In genomic region chr10:85458744-85459344, GRCm38 (mm10) we compare ENCODE assay signal across 8 mouse cellular contexts.
DNase-seq lines count a peak whose midpoint lies in the region; ATAC-seq and TF ChIP-seq lines count a peak whose summit lies in the region.

No protein-coding gene starts in this region.

- no peak for TF ChIP-seq POLR2A in brain, embryonic 14.5 days (IDR thresholded peaks at IDR 0.05; ENCODE audit: borderline replicate concordance, extremely low read depth, insufficient read depth, insufficient read length, poor library complexity, severe bottlenecking)
- no peak for TF ChIP-seq POLR2A in myocyte (IDR thresholded peaks at IDR 0.05; ENCODE audit: insufficient read length, low read depth)

- H3K4me2 ChIP-seq in forebrain, embryonic 13.5 days = no peak overlapping the region
- H3K4me2 ChIP-seq in forebrain, embryonic 12.5 days = no peak overlapping the region
- peak overlapping the region; percentile 42 for H3K4me2 ChIP-seq in myocyte (ENCODE audit: low read depth)

- H3K9me3 ChIP-seq in forebrain, embryonic 13.5 days (replicated peaks) = 0 out of 2 replicates have a peak, but pooled peaks cover 1% of the 10 kb centered on the region
- no peaks in the 10 kb centered on the region for H3K9me3 ChIP-seq in forebrain, embryonic 12.5 days

- TF ChIP-seq CTCF in brain, embryonic 14.5 days (IDR thresholded peaks at IDR 0.05; ENCODE audit: borderline replicate concordance, extremely low read depth, insufficient read depth, insufficient read length) = no peak

- H3K79me2 ChIP-seq in myocyte (ENCODE audit: control insufficient read depth, insufficient read depth) = no peaks in the 10 kb centered on the region

- 0 out of 2 replicates have a peak, but pooled peaks have one; percentile 48 for ATAC-seq in forebrain, embryonic 13.5 days
- ATAC-seq in forebrain, embryonic 12.5 days (ENCODE audit: low FRiP score) = no peak

- H3K27ac ChIP-seq in forebrain, embryonic 13.5 days = no peak overlapping the region
- H3K27ac ChIP-seq in forebrain, embryonic 12.5 days = no peak overlapping the region

- no peaks in the 10 kb centered on the region for H3K36me3 ChIP-seq in forebrain, embryonic 13.5 days (ENCODE audit: poor library complexity, severe bottlenecking)
- H3K36me3 ChIP-seq in forebrain, embryonic 12.5 days (replicated peaks) = no peaks in the 10 kb centered on the region
- H3K36me3 ChIP-seq in myocyte (ENCODE audit: control insufficient read depth, insufficient read depth) = no peaks in the 10 kb centered on the region

- H3K27me3 ChIP-seq in forebrain, embryonic 13.5 days = no peaks in the 10 kb centered on the region
- H3K27me3 ChIP-seq in forebrain, embryonic 12.5 days = peaks cover 27% of the 10 kb centered on the region
- H3K27me3 ChIP-seq in myocyte (ENCODE audit: control insufficient read depth, insufficient read depth, insufficient read length) = no peaks in the 10 kb centered on the region

- peaks cover 6% of the 10 kb centered on the region for H3K4me1 ChIP-seq in forebrain, embryonic 13.5 days
- H3K4me1 ChIP-seq in forebrain, embryonic 12.5 days = peaks cover 13% of the 10 kb centered on the region

- H3K4me3 ChIP-seq in forebrain, embryonic 13.5 days = no peak overlapping the region
- H3K4me3 ChIP-seq in forebrain, embryonic 12.5 days (replicated peaks) = no peak overlapping the region
- H3K4me3 ChIP-seq in myocyte = no peak overlapping the region

- H3K9ac ChIP-seq in forebrain, embryonic 13.5 days = no peak overlapping the region
- H3K9ac ChIP-seq in forebrain, embryonic 12.5 days = no peak overlapping the region

- DNase-seq in brain, embryonic 14.5 days (ENCODE audit: low read depth) = peak; percentile 63
- peak; percentile 31 to 43 for DNase-seq in heart, postnatal 10 days
- DNase-seq in left cerebral cortex, postnatal 4 days = peak; percentile 48
- no peak for DNase-seq in cerebellum, postnatal 36 days
- no peak for DNase-seq in thymus, postnatal 0 days (ENCODE audit: low spot score)

- no peak overlapping the region for H3ac ChIP-seq in myocyte (ENCODE audit: control insufficient read depth, insufficient read length)

- intact Hi-C loops in heart, postnatal 10 days (cut with DNase I) = no loop called here
- intact Hi-C loops in left cerebral cortex, postnatal 4 days (cut with DNase I) = no loop called here

- WGBS in forebrain, embryonic 13.5 days = 50% methylated on average over 17 of the region's 17 CpGs
- WGBS in forebrain, embryonic 12.5 days = 54% methylated on average over 17 of the region's 17 CpGs

TF ChIP-seq in myocyte, 11 proteins besides CTCF, POLR2A, EP300 and RAD21:
- TF ChIP-seq MAX (IDR thresholded peaks at IDR 0.05; ENCODE audit: low read depth) = no peak
- peak in 1 of 3 experiments; percentile 44 for TF ChIP-seq MYOD1 (IDR thresholded peaks at IDR 0.05; ENCODE audit: control insufficient read depth in 1 of 3, insufficient read length in 2 of 3, low read depth in 2 of 3)
- TF ChIP-seq POLR2AphosphoS2 (IDR thresholded peaks at IDR 0.05; ENCODE audit: insufficient read length, low read depth) = no peak
- TF ChIP-seq MYOG (IDR thresholded peaks at IDR 0.05; ENCODE audit: control insufficient read depth in 1 of 3, insufficient read depth in 1 of 3, insufficient read length in 2 of 3, low read depth in 2 of 3) = peak in 1 of 3 experiments; percentile 59

Comparison
In these comparisons a context has a peak if more than half of its experiments do, and no peak if none do; other contexts are left out.
1. DNase-seq: peak in brain, embryonic 14.5 days (single experiment), heart, postnatal 10 days (2 of 2) and left cerebral cortex, postnatal 4 days (single experiment); none in cerebellum, postnatal 36 days (0 of 2) and thymus, postnatal 0 days (single experiment).